Mouse (Mus musculus): ENCODE results near the gene Tes3-ps.

DNA sequence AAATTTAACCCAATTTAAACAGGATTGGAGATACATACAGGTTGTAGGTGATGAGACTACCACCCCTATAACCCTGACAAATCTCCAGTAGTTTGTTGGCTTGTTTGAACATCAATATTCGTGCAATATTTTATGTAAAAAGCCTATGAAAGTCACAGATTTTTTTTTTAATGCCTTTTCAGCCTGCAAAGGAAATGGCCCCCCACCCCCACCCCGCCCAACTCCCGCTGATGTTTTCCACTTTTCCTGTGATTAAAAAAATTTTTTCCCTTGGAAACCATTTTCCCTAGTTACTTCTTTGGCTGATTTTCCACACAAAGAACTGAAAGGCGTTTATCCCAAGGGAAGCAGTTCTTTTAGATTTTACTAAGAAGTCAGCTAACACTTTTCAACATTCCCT is 11.4 kb downstream of the Tes3-ps start, which contains the start of gene Ecm2:
- TF ChIP-seq CTCF (IDR thresholded peaks at IDR 0.05; ENCODE audit: low read depth) = no peak
- TF ChIP-seq EP300 (IDR thresholded peaks at IDR 0.05; ENCODE audit: low read depth) = no peak

Data from heart, postnatal 0 days (tissue).